Mouse (Mus musculus): ENCODE measurements around the gene Sfrp5. TPM values are rescaled to one million over a fixed set of nuclear protein-coding genes. Genes with fewer than 3 reads are reported as not detected.

Gene Sfrp5
- total RNA-seq, 2 experiments from 2014 or later, result 0.25 to 0.26 TPM

- Histone ChIP-seq H3K27ac (no peak overlapping the region), H3K4me3 (no peak overlapping the region)
- DNase-seq (ENCODE audit: low spot score in 2 of 2), result no peak
- TF ChIP-seq CTCF (conservative IDR thresholded peaks at IDR 0.05), result no peak
Measured at GRCm38 (mm10) chr19:42157493-42158237, 44.4 kb downstream of the Sfrp5 start.

DNA sequence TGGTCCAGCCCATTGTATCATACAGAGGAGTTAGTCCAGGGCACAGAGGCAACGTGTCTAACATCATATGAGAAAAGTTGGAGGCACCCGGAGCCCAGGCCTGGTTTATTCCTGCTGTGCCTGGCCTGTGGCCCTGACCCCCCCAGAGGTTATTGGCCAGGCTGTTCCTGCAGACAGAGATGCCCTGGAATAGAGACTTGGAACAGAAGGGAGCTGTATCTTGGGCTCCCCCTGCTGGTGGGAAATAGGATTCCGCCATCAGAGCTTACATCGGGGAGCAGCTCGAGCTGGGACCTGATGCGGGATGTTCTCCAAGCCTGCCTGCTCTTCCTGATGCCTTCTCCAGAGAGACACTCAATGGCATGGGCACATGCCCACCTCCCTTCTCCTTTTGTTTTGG is 50.1 kb downstream of the Sfrp5 start:
- H3K4me3 ChIP-seq, result no peak overlapping the region
- no peak overlapping the region for H3K27ac ChIP-seq
- peak; percentile 100 for TF ChIP-seq CTCF (conservative IDR thresholded peaks at IDR 0.05)
- peak; percentile 86 to 91 for DNase-seq (ENCODE audit: low spot score in 2 of 2)

- no peak for TF ChIP-seq CTCF (conservative IDR thresholded peaks at IDR 0.05)
- DNase-seq (ENCODE audit: low spot score in 2 of 2), result no peak
- peak overlapping the region; percentile 86 for H3K27ac ChIP-seq
- H3K4me3 ChIP-seq, result peak overlapping the region; percentile 68
Measured at GRCm38 (mm10) chr19:42148569-42148860, 53.5 kb downstream of the Sfrp5 start.

Other genes with a start within 250 kb of the Sfrp5 start
- 10 to 100 TPM; 30.9 to 39.2 TPM for gene Mms19, start 221.1 kb downstream of the Sfrp5 start, total RNA-seq (2021)
- gene Ubtd1, start 220.5 kb downstream of the Sfrp5 start, total RNA-seq (2021), result 10 to 100 TPM; 14.0 to 14.6 TPM
- gene Ankrd2, start 166.3 kb downstream of the Sfrp5 start, total RNA-seq (2021), result not detected
- gene Hoga1, start 156.6 kb downstream of the Sfrp5 start, total RNA-seq (2021), result 1 to 10 TPM; 7.4 to 8.6 TPM
- 1 to 10 TPM; 1.6 to 1.9 TPM for gene 4933411K16Rik, start 150.0 kb downstream of the Sfrp5 start, total RNA-seq (2021)
- 10 to 100 TPM; 65.6 to 67.0 TPM for gene Morn4, start 115.9 kb downstream of the Sfrp5 start, total RNA-seq (2021)
- gene Pi4k2a, start 111.8 kb downstream of the Sfrp5 start, total RNA-seq (2021), result 10 to 100 TPM; 62.5 to 68.2 TPM
- 10 to 100 TPM; 18.0 to 20.7 TPM for gene Avpi1, start 73.2 kb downstream of the Sfrp5 start, total RNA-seq (2021)
- 1 to 10 TPM; 7.0 to 8.3 TPM for gene Marveld1, start 54.9 kb downstream of the Sfrp5 start, total RNA-seq (2021)
- gene Zfyve27, start 38.3 kb downstream of the Sfrp5 start, total RNA-seq (2021), result 100 to 1,000 TPM in 1 of 2 experiments, 10 to 100 TPM in 1; 91.7 to 101 TPM
- gene Golga7b, start 45.3 kb upstream of the Sfrp5 start, total RNA-seq (2021), result 10 to 100 TPM; 61.3 to 64.6 TPM
- gene Crtac1, start 229.5 kb upstream of the Sfrp5 start, total RNA-seq (2021), result 100 to 1,000 TPM in 1 of 2 experiments, 10 to 100 TPM in 1; 83.8 to 104 TPM